In the genomic region with DNA sequence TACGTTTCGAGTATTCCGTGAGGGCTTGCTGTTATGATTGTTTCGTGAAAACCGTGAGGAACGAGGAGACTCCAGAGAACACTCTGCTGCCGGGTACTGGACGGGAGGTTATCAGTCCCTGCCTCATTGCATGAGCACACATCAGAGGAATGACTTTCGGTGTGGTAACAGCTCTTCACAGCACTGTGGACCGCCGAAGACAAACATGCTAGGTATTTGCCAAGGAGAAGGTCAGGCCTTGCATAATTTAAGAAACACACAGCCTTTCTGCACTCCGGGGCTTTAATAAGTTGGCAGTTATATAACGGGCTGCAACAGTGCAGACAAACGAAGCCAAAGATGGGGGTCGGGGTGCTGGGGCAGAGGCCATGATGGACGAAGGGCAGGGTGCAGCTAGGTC, we compare ENCODE assay signal across 14 mouse cellular contexts. TPM values are rescaled to one million over a fixed set of nuclear protein-coding genes. Genes with fewer than 3 reads are reported as not detected.
DNase-seq lines count a peak whose midpoint lies in the region; ATAC-seq lines count a peak whose summit lies in the region.
"Had no signal": no experiment of that assay in that cellular context is flagged by ENCODE, and none has a peak within 500 bp of the region (broad histone marks: within the 10 kb centered on the region; RNA-seq: fewer than 3 reads in every experiment).

No protein-coding gene starts in this region.

- no peak overlapping the region for H3K9ac ChIP-seq in stomach, embryonic 16.5 days (ENCODE audit: low read length)
- no peak overlapping the region for H3K9ac ChIP-seq in hindbrain, embryonic 16.5 days (ENCODE audit: low read depth, low read length)
- H3K9ac ChIP-seq: embryonic facial prominence, embryonic 15.5 days; limb, embryonic 15.5 days had no signal

- peak overlapping the region; percentile 47; the same call in 1 of the 2 replicates for H3K27ac ChIP-seq in heart, embryonic 10.5 days
- H3K27ac ChIP-seq in stomach, embryonic 16.5 days (ENCODE audit: low read length) = no peak overlapping the region
- no peak overlapping the region for H3K27ac ChIP-seq in hindbrain, embryonic 16.5 days (ENCODE audit: low read depth, low read length)
- H3K27ac ChIP-seq: embryonic facial prominence, embryonic 15.5 days; limb, embryonic 15.5 days had no signal

- ATAC-seq in stomach, embryonic 16.5 days (ENCODE audit: insufficient read depth, low FRiP score) = peak; percentile 82; the same call in 1 of the 2 replicates
- ATAC-seq in hindbrain, embryonic 16.5 days = no peak
- ATAC-seq: forebrain, embryonic 16.5 days; midbrain, embryonic 16.5 days had no signal

- no peaks in the 10 kb centered on the region for H3K27me3 ChIP-seq in heart, embryonic 10.5 days (ENCODE audit: insufficient read depth, poor library complexity, severe bottlenecking)
- H3K27me3 ChIP-seq in stomach, embryonic 16.5 days (ENCODE audit: control insufficient read depth, insufficient read depth, low read length) = no peaks in the 10 kb centered on the region
- no peaks in the 10 kb centered on the region for H3K27me3 ChIP-seq in hindbrain, embryonic 16.5 days (replicated peaks; ENCODE audit: control insufficient read depth, insufficient read depth, low read length)
- H3K27me3 ChIP-seq: embryonic facial prominence, embryonic 15.5 days; limb, embryonic 15.5 days had no signal

- H3K4me3 ChIP-seq in heart, embryonic 10.5 days = no peak overlapping the region
- H3K4me3 ChIP-seq in stomach, embryonic 16.5 days (replicated peaks; ENCODE audit: low read length) = no peak overlapping the region
- H3K4me3 ChIP-seq in hindbrain, embryonic 16.5 days (ENCODE audit: low read length) = no peak overlapping the region
- H3K4me3 ChIP-seq: embryonic facial prominence, embryonic 15.5 days; limb, embryonic 15.5 days had no signal

- peaks cover 53% of the 10 kb centered on the region for H3K4me1 ChIP-seq in heart, embryonic 10.5 days
- H3K4me1 ChIP-seq in stomach, embryonic 16.5 days (ENCODE audit: control insufficient read depth, insufficient read depth, low read length) = peaks cover 12% of the 10 kb centered on the region
- H3K4me1 ChIP-seq in hindbrain, embryonic 16.5 days (ENCODE audit: control insufficient read depth, insufficient read depth, low read depth, low read length) = no peaks in the 10 kb centered on the region; the same call in 1 of the 2 replicates

- no peak for DNase-seq in heart, embryonic 10.5 days (ENCODE audit: low spot score)
- no peak for DNase-seq in heart, adult 8-10 months (ENCODE audit: low spot score)
- peak; percentile 38 for DNase-seq in ovary, adult 18-20 months (ENCODE audit: low spot score)
- DNase-seq in ovary, postnatal 36 days (ENCODE audit: low spot score) = no peak
- DNase-seq in lung, adult 18-20 months = peak; percentile 86 to 89
- DNase-seq in cerebellum, postnatal 14 days = no peak
- DNase-seq: cerebellum, adult 9-10 months; thymus, postnatal 14 days had no signal

- H3K9me3 ChIP-seq in heart, embryonic 10.5 days = no peaks in the 10 kb centered on the region
- H3K9me3 ChIP-seq in stomach, embryonic 16.5 days (replicated peaks; ENCODE audit: control insufficient read depth, low read length) = no peaks in the 10 kb centered on the region
- H3K9me3 ChIP-seq in hindbrain, embryonic 16.5 days (ENCODE audit: control insufficient read depth, low read length) = no peaks in the 10 kb centered on the region
- H3K9me3 ChIP-seq: embryonic facial prominence, embryonic 15.5 days; limb, embryonic 15.5 days had no signal

- 0 out of 2 replicates have a peak, but pooled peaks cover 5% of the 10 kb centered on the region for H3K36me3 ChIP-seq in heart, embryonic 10.5 days
- H3K36me3 ChIP-seq in stomach, embryonic 16.5 days (ENCODE audit: control insufficient read depth, insufficient read depth, low read length) = 0 out of 2 replicates have a peak, but pooled peaks cover 2% of the 10 kb centered on the region
- H3K36me3 ChIP-seq in hindbrain, embryonic 16.5 days (ENCODE audit: control insufficient read depth, insufficient read depth, low read length) = no peaks in the 10 kb centered on the region

- 61% methylated on average over 16 of the region's 16 CpGs for WGBS in heart, embryonic 10.5 days
- WGBS in stomach, embryonic 16.5 days = 69% methylated on average over 16 of the region's 16 CpGs
- 79% methylated on average over 16 of the region's 16 CpGs for WGBS in hindbrain, embryonic 16.5 days

- no peak overlapping the region for H3K4me2 ChIP-seq in stomach, embryonic 16.5 days (ENCODE audit: low read depth, low read length)
- H3K4me2 ChIP-seq in hindbrain, embryonic 16.5 days (ENCODE audit: low read length) = no peak overlapping the region
- H3K4me2 ChIP-seq: embryonic facial prominence, embryonic 15.5 days; limb, embryonic 15.5 days had no signal

RNA-seq across cellular contexts. Expression of a gene that starts 25.9 kb away (rescaled TPM):
- 8.8 and 10.2 TPM in 2 replicates for polyA plus RNA-seq in heart, embryonic 10.5 days (2016; fragmentation: Nextera tagmentation; extraction: Ambion mirVana)
- total RNA-seq in heart, adult 8-10 months (2022) = 10 to 100 TPM in 1 of 4 experiments, 1 to 10 TPM in 3; 7.5 to 10.2 (median 7.8) TPM
- 17.4 and 17.6 TPM in 2 replicates for polyA plus RNA-seq in stomach, embryonic 16.5 days (2015; fragmentation: Nextera tagmentation; extraction: Ambion mirVana)
- 8.1 and 9.2 TPM in 2 replicates for polyA plus RNA-seq in hindbrain, embryonic 16.5 days (2015; fragmentation: Nextera tagmentation; extraction: Ambion mirVana)

Comparison
In these comparisons a context has a peak if more than half of its experiments do, and no peak if none do; other contexts are left out.
1. DNase-seq: peak in ovary, adult 18-20 months (single experiment) and lung, adult 18-20 months (2 of 2); none in heart, embryonic 10.5 days (single experiment), heart, adult 8-10 months (single experiment), ovary, postnatal 36 days (single experiment) and cerebellum, postnatal 14 days (0 of 2).